Comparison of ENCODE assay signal across 9 mouse cellular contexts in the genomic region with DNA sequence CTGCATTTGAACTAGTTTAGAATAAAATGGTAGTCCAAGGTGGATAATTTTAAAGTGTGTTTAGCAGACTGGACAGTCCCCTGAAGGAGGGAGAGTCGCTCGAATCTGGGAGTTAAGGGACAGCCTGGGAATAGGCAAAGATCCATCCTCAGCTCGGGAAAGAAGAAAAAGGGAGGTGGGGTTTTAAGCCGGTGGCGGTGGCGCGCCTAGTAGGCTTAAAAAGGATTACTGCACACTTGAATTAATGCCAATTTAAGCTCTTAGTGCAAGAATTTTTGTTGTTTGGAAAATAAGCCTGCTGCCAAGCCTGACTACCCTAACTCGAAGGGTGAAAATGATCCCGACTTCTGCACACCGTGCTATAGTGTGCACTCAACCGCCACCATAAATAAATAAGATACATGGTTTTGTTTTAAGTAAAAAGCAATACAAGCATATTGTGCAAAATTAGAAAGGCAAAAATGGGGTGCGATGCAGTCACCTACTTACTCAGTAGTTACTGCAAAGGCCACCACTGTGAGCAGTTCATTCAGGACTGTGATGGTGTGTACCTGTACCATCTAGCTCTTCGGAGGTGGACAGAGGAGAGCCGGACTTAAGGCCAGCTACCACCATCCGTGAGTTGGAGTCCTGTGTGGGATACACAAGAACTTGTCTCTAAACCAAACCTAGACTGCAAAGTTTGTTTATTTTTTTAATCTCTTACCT. TPM values are rescaled to one million over a fixed set of nuclear protein-coding genes. Genes with fewer than 3 reads are reported as not detected.
DNase-seq lines count a peak whose midpoint lies in the region; ATAC-seq and TF ChIP-seq lines count a peak whose summit lies in the region.
"Had no signal": no experiment of that assay in that cellular context is flagged by ENCODE, and none has a peak within 500 bp of the region (broad histone marks: within the 10 kb centered on the region; RNA-seq: fewer than 3 reads in every experiment).

No protein-coding gene starts in this region.

- peak; percentile 27 to 58 for DNase-seq in heart, adult 18-20 months
- DNase-seq in heart, postnatal 25 days (ENCODE audit: low spot score): no peak
- no peak for DNase-seq in hindbrain, embryonic 14.5 days (ENCODE audit: low spot score)
- peak; percentile 18 for DNase-seq in liver, postnatal 0 days
- no peak for DNase-seq in stomach, postnatal 0 days (ENCODE audit: low spot score)
- no peak for DNase-seq in cerebellum, adult 11-12 months

- H3K9ac ChIP-seq in embryonic facial prominence, embryonic 13.5 days: no peak overlapping the region; the same call in none of the 2 replicates
- H3K9ac ChIP-seq in hindbrain, embryonic 14.5 days: no peak overlapping the region
- H3K9ac ChIP-seq in liver, postnatal 0 days (replicated peaks): peak overlapping the region; percentile 82
- H3K9ac ChIP-seq in stomach, postnatal 0 days (ENCODE audit: low read length): peak overlapping the region; percentile 19; the same call in 1 of the 2 replicates

- H3K27ac ChIP-seq in embryonic facial prominence, embryonic 13.5 days: peak overlapping the region; percentile 94
- peak overlapping the region; percentile 90 for H3K27ac ChIP-seq in hindbrain, embryonic 14.5 days
- peak overlapping the region; percentile 95 for H3K27ac ChIP-seq in liver, postnatal 0 days (ENCODE audit: low read depth)
- peak overlapping the region; percentile 96 for H3K27ac ChIP-seq in stomach, postnatal 0 days (replicated peaks)

- H3K4me3 ChIP-seq in embryonic facial prominence, embryonic 13.5 days: peak overlapping the region; percentile 61
- peak overlapping the region; percentile 47 for H3K4me3 ChIP-seq in hindbrain, embryonic 14.5 days (replicated peaks; ENCODE audit: low read length)
- H3K4me3 ChIP-seq in liver, postnatal 0 days (ENCODE audit: low read depth, low read length): peak overlapping the region; percentile 71
- H3K4me3 ChIP-seq in stomach, postnatal 0 days (ENCODE audit: low read depth, low read length): peak overlapping the region; percentile 74

- H3K4me2 ChIP-seq in embryonic facial prominence, embryonic 13.5 days: peak overlapping the region; percentile 98
- peak overlapping the region; percentile 79 for H3K4me2 ChIP-seq in hindbrain, embryonic 14.5 days (replicated peaks)
- H3K4me2 ChIP-seq in liver, postnatal 0 days (ENCODE audit: low read depth, low read length): peak overlapping the region; percentile 82
- peak overlapping the region; percentile 97 for H3K4me2 ChIP-seq in stomach, postnatal 0 days (replicated peaks; ENCODE audit: low read depth)

- H3K4me1 ChIP-seq in embryonic facial prominence, embryonic 13.5 days: peaks cover 35% of the 10 kb centered on the region
- H3K4me1 ChIP-seq in hindbrain, embryonic 14.5 days (replicated peaks; ENCODE audit: control insufficient read depth, insufficient read depth, low read length): peaks cover 11% of the 10 kb centered on the region; the same call in 1 of the 2 replicates
- peaks cover 56% of the 10 kb centered on the region for H3K4me1 ChIP-seq in liver, postnatal 0 days (ENCODE audit: insufficient read depth)
- peaks cover 13% of the 10 kb centered on the region for H3K4me1 ChIP-seq in stomach, postnatal 0 days (replicated peaks; ENCODE audit: control insufficient read depth, insufficient read depth)

- intact Hi-C loops in heart, postnatal 25 days (cut with DNase I): loop anchor here (1.0 kb wide), 1 partner anchor 27 kb away; no protein-coding TSS in a partner anchor

- 30% methylated on average over 15 of the region's 15 CpGs for WGBS in embryonic facial prominence, embryonic 13.5 days
- WGBS in hindbrain, embryonic 14.5 days: 39% methylated on average over 15 of the region's 15 CpGs
- 40% methylated on average over 15 of the region's 15 CpGs for WGBS in liver, postnatal 0 days (ENCODE audit: insufficient replicate concordance)
- WGBS in stomach, postnatal 0 days: 19% methylated on average over 15 of the region's 15 CpGs

- no peak for ATAC-seq in embryonic facial prominence, embryonic 13.5 days (ENCODE audit: insufficient number of reproducible peaks, insufficient read depth, low FRiP score, low TSS enrichment, low read depth)
- ATAC-seq in hindbrain, embryonic 14.5 days (ENCODE audit: low FRiP score): no peak
- peak; percentile 28; the same call in 1 of the 2 replicates for ATAC-seq in liver, postnatal 0 days
- no peak for ATAC-seq in stomach, postnatal 0 days (ENCODE audit: low FRiP score, low TSS enrichment)
- ATAC-seq in cerebellum, adult (ENCODE audit: insufficient number of reproducible peaks, low FRiP score, low TSS enrichment): no peak

- no peaks in the 10 kb centered on the region for H3K9me3 ChIP-seq in embryonic facial prominence, embryonic 13.5 days
- H3K9me3 ChIP-seq in hindbrain, embryonic 14.5 days (ENCODE audit: control insufficient read depth, low read length): no peaks in the 10 kb centered on the region
- H3K9me3 ChIP-seq in liver, postnatal 0 days (ENCODE audit: low read length): no peaks in the 10 kb centered on the region
- no peaks in the 10 kb centered on the region for H3K9me3 ChIP-seq in stomach, postnatal 0 days (ENCODE audit: control insufficient read depth, low read length)

- TF ChIP-seq CTCF in liver, postnatal 0 days (IDR thresholded peaks at IDR 0.05; ENCODE audit: low read depth): no peak
- TF ChIP-seq CTCF in stomach, postnatal 0 days (IDR thresholded peaks at IDR 0.05; ENCODE audit: low read depth): no peak

- no peaks in the 10 kb centered on the region for H3K36me3 ChIP-seq in embryonic facial prominence, embryonic 13.5 days
- no peaks in the 10 kb centered on the region for H3K36me3 ChIP-seq in hindbrain, embryonic 14.5 days (replicated peaks; ENCODE audit: control insufficient read depth, insufficient read depth)
- peaks cover 2% of the 10 kb centered on the region; the same call in 1 of the 2 replicates for H3K36me3 ChIP-seq in liver, postnatal 0 days (replicated peaks; ENCODE audit: insufficient read depth, low read length)
- H3K36me3 ChIP-seq in stomach, postnatal 0 days (ENCODE audit: control insufficient read depth, insufficient read depth, low read length): no peaks in the 10 kb centered on the region

- H3K27me3 ChIP-seq in embryonic facial prominence, embryonic 13.5 days: peaks cover 25% of the 10 kb centered on the region
- H3K27me3 ChIP-seq in hindbrain, embryonic 14.5 days (ENCODE audit: control insufficient read depth, insufficient read depth, low read length): peaks cover 38% of the 10 kb centered on the region
- no peaks in the 10 kb centered on the region for H3K27me3 ChIP-seq in liver, postnatal 0 days (ENCODE audit: insufficient read depth, low read length)
- no peaks in the 10 kb centered on the region for H3K27me3 ChIP-seq in stomach, postnatal 0 days (ENCODE audit: control insufficient read depth, insufficient read depth, low read length)
- H3K27me3 ChIP-seq: Patski had no signal

- TF ChIP-seq EP300 in liver, postnatal 0 days (IDR thresholded peaks at IDR 0.05; ENCODE audit: low read depth): no peak
- no peak for TF ChIP-seq EP300 in stomach, postnatal 0 days (optimal IDR thresholded peaks at IDR 0.05)

RNA-seq across cellular contexts. Expression of gene Cpt1a, which starts 3.8 kb away (rescaled TPM):
- 10 to 100 TPM; 39.2 to 54.4 TPM for total RNA-seq in heart, adult 18-20 months (2021)
- total RNA-seq in heart, postnatal 25 days (2021): 10 to 100 TPM; 60.2 to 60.5 TPM
- 14.4 and 16.7 TPM in 2 replicates for polyA plus RNA-seq in embryonic facial prominence, embryonic 13.5 days (2015; fragmentation: Nextera tagmentation; extraction: Ambion mirVana)
- polyA plus RNA-seq in hindbrain, embryonic 14.5 days (2014; fragmentation: Nextera tagmentation; extraction: Ambion mirVana): 19.6 and 22.4 TPM in 2 replicates
- polyA plus RNA-seq in liver, postnatal 0 days (2015; fragmentation: Nextera tagmentation; extraction: Ambion mirVana): 139 and 140 TPM in 2 replicates
- 59.5 and 62.0 TPM in 2 replicates for polyA plus RNA-seq in stomach, postnatal 0 days (2015; fragmentation: Nextera tagmentation; extraction: Ambion mirVana)

RNA-seq across cellular contexts. Expression of gene Ighmbp2, which starts 43.1 kb away (rescaled TPM):
- 1 to 10 TPM; 2.6 to 3.3 TPM for total RNA-seq in heart, adult 18-20 months (2021)
- 1 to 10 TPM; 2.4 to 2.8 TPM for total RNA-seq in heart, postnatal 25 days (2021)
- 12.7 and 12.9 TPM in 2 replicates for polyA plus RNA-seq in embryonic facial prominence, embryonic 13.5 days (2015; fragmentation: Nextera tagmentation; extraction: Ambion mirVana)
- polyA plus RNA-seq in hindbrain, embryonic 14.5 days (2014; fragmentation: Nextera tagmentation; extraction: Ambion mirVana): 8.9 and 9.2 TPM in 2 replicates
- 1.4 and 1.8 TPM in 2 replicates for polyA plus RNA-seq in liver, postnatal 0 days (2015; fragmentation: Nextera tagmentation; extraction: Ambion mirVana)
- polyA plus RNA-seq in stomach, postnatal 0 days (2015; fragmentation: Nextera tagmentation; extraction: Ambion mirVana): 3.9 and 4.0 TPM in 2 replicates

RNA-seq across cellular contexts. Expression of gene Mrpl21, which starts 43.2 kb away (rescaled TPM):
- total RNA-seq in heart, adult 18-20 months (2021): 10 to 100 TPM; 94.3 to 95.8 TPM
- 10 to 100 TPM; 93.9 to 96.1 TPM for total RNA-seq in heart, postnatal 25 days (2021)
- polyA plus RNA-seq in embryonic facial prominence, embryonic 13.5 days (2015; fragmentation: Nextera tagmentation; extraction: Ambion mirVana): 128 and 140 TPM in 2 replicates
- 92.4 and 111 TPM in 2 replicates for polyA plus RNA-seq in hindbrain, embryonic 14.5 days (2014; fragmentation: Nextera tagmentation; extraction: Ambion mirVana)
- polyA plus RNA-seq in liver, postnatal 0 days (2015; fragmentation: Nextera tagmentation; extraction: Ambion mirVana): 43.9 and 45.5 TPM in 2 replicates
- 81.6 and 87.2 TPM in 2 replicates for polyA plus RNA-seq in stomach, postnatal 0 days (2015; fragmentation: Nextera tagmentation; extraction: Ambion mirVana)

Comparison
In these comparisons a context has a peak if more than half of its experiments do, and no peak if none do; other contexts are left out.
1. DNase-seq: peak in heart, adult 18-20 months (2 of 2) and liver, postnatal 0 days (single experiment); none in heart, postnatal 25 days (single experiment), hindbrain, embryonic 14.5 days (single experiment), stomach, postnatal 0 days (single experiment) and cerebellum, adult 11-12 months (single experiment).
2. H3K9ac ChIP-seq: peak in liver, postnatal 0 days (single experiment) and stomach, postnatal 0 days (single experiment); none in embryonic facial prominence, embryonic 13.5 days (single experiment) and hindbrain, embryonic 14.5 days (single experiment).
3. Peak in every context shown above with its lines, with median percentiles within 50 percentile points of each other: H3K27ac ChIP-seq, H3K4me2 ChIP-seq and H3K4me3 ChIP-seq.